Mouse (Mus musculus): ENCODE data around the gene Myh9. TPM values are rescaled to one million over a fixed set of nuclear protein-coding genes. Genes with fewer than 3 reads are reported as not detected.

Gene Myh9
- polyA plus RNA-seq, 1 experiment from 2014 or later, result 53.7 TPM

DNA sequence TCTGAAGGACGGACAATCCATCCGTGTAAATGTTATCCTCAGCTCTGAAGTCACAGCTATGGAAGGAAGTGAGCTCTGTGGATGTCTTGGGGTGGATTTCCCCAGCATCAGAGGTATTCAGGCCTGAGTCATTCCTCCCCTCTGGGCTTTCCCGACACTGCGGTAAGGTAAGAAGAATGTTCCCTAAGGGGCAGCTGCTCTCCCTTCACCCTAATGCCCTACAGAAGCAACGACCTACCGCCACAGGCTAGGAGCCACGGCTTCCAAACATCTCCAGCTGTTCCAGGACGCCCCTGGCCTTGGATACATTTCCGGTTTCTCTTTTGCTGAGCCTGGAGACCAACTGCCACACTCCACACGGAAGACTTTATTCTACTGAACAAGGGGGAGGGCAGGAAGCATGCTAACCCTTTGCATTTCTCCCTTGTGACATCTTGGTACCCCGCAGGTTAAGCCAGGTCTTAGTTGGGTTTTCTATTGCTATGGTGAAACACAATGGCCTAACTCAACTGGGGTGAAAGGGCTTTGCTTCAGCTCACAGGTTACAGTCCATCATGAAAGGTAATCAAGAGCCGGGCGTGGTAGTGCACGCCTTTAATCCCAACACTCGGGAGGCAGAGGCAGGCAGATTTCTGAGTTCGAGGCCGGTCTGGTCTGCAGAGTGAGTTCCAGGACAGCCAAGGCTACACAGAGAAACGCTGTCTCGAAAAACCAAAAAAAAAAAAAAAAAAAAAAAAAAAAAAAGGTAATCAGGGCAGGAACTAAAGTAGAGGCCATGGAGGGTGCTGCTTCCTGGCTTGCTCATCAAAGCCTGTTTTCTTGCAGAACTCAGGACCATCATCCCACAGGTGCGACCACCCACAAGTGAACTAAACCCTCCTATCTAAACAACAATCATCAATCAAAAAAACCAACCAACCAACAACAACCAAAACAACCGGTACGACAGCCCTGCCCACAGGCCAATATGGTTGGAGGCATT is 21.3 kb upstream of the Myh9 start:
- Histone ChIP-seq H3K9ac (ENCODE audit: low read depth, low read length) (no peak overlapping the region), H3K4me1 (ENCODE audit: control insufficient read depth, insufficient read depth, low read length) (no peaks in the 10 kb centered on the region), H3K36me3 (ENCODE audit: control insufficient read depth, insufficient read depth, low read length) (no peaks in the 10 kb centered on the region), H3K4me3 (ENCODE audit: low read depth, low read length) (no peak overlapping the region), H3K4me2 (ENCODE audit: low read depth, low read length) (no peak overlapping the region), H3K27me3 (replicated peaks; ENCODE audit: control insufficient read depth, insufficient read depth, low read length) (no peaks in the 10 kb centered on the region), H3K9me3 (ENCODE audit: control insufficient read depth, low read length) (no peaks in the 10 kb centered on the region), H3K27ac (replicated peaks; ENCODE audit: low read depth, low read length) (no peak overlapping the region)
- WGBS, result 83% methylated on average over 22 of the region's 22 CpGs
- ATAC-seq (ENCODE audit: low read depth) (no peak), DNase-seq (ENCODE audit: low spot score) (no peak)

DNA sequence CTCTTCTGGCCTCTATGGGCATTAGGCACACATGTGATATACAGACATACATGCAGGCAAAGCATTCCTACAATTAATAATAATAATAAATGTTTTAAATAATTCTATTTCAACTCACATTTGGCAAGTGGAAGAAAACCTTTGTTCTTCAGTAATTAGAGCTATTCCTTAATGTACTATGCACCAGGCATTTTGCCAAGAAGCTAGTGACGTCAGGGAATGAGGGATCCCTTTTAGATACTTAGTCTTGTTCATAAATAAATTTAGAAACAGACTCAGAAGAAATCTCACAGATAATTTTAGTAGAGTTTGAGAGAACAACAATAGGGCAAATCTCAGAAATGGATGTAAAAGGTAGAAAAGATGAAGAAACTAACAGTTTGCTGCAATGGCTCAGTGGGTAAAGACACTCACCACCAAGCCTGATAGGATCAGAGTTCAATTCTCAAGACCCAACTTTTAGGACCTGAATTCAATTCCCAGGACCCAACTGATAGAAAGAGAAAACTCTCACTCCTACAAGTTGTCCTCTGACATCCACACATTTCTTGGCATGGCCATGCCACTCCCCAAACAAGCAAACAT is 18.2 kb upstream of the Myh9 start:
- no peaks in the 10 kb centered on the region for H3K9me3 ChIP-seq (ENCODE audit: control insufficient read depth, low read length)
- H3K36me3 ChIP-seq (ENCODE audit: control insufficient read depth, insufficient read depth, low read length), result no peaks in the 10 kb centered on the region
- no peaks in the 10 kb centered on the region for H3K27me3 ChIP-seq (replicated peaks; ENCODE audit: control insufficient read depth, insufficient read depth, low read length)
- WGBS, result 33% methylated on average over 1 of the region's 1 CpGs
- H3K27ac ChIP-seq (replicated peaks; ENCODE audit: low read depth, low read length), result no peak overlapping the region
- DNase-seq (ENCODE audit: low spot score) (no peak), ATAC-seq (ENCODE audit: low read depth) (no peak)
- H3K4me1 ChIP-seq (ENCODE audit: control insufficient read depth, insufficient read depth, low read length), result peaks cover 7% of the 10 kb centered on the region
- no peak overlapping the region for H3K9ac ChIP-seq (ENCODE audit: low read depth, low read length)
- H3K4me2 ChIP-seq (ENCODE audit: low read depth, low read length), result no peak overlapping the region
- H3K4me3 ChIP-seq (ENCODE audit: low read depth, low read length), result no peak overlapping the region

DNA sequence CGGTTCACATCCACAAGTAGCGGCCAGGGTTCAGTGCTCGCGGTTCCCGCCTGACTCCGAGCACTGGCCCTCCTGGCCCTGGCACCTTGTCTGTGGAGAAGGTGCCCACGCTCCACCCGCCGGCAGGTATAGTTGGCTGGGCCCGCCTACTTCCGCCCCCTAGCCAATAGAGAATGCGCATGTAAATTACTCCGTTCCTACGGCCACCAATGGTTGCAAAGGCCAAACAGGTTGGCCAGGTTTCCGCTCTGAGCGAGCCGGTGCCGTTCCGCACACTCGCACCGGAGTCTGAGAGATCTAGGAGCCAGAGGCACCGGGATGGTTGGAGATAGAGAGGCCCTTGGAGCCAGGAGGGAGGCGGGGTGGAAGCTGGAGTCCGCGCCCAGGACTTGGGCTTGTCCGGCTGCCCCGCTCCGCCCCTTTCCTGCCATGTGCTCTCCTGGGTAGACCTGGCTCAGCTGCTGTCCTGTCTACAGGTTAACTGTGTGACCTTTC is 15.7 kb upstream of the Myh9 start:
- Histone ChIP-seq H3K9me3 (ENCODE audit: control insufficient read depth, low read length) (no peaks in the 10 kb centered on the region), H3K27me3 (replicated peaks; ENCODE audit: control insufficient read depth, insufficient read depth, low read length) (no peaks in the 10 kb centered on the region), H3K9ac (ENCODE audit: low read depth, low read length) (peak overlapping the region; percentile 51), H3K27ac (replicated peaks; ENCODE audit: low read depth, low read length) (0 out of 2 replicates have a peak overlapping the region, but pooled peaks have one; percentile 11), H3K4me2 (ENCODE audit: low read depth, low read length) (peak overlapping the region; percentile 74), H3K4me3 (ENCODE audit: low read depth, low read length) (peak overlapping the region; percentile 40), H3K4me1 (ENCODE audit: control insufficient read depth, insufficient read depth, low read length) (peaks cover 7% of the 10 kb centered on the region), H3K36me3 (ENCODE audit: control insufficient read depth, insufficient read depth, low read length) (no peaks in the 10 kb centered on the region)
- WGBS, result 2% methylated on average over 25 of the region's 28 CpGs
- ATAC-seq (ENCODE audit: low read depth) (peak; percentile 93), DNase-seq (ENCODE audit: low spot score) (peak; percentile 90)

DNA sequence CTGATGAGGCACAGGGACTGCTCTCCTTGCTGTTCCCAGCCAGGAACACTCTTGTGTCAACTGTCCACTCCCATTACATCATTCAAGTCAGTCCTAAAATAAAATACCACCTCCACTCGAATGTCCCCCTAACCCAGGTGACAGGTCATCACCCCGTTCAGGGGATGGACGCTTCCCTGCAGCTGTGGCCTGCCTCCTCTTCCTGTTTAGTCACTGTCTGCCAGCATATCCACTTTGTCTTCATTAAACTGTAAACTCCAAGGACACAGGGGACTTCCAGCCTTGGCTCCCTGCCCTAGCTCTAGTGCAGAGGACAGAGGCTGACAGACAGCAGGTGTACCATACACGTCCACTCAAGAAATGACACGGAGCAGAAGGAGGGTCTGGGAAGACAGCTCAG is 14.6 kb upstream of the Myh9 start:
- Histone ChIP-seq H3K36me3 (ENCODE audit: control insufficient read depth, insufficient read depth, low read length) (no peaks in the 10 kb centered on the region), H3K4me2 (ENCODE audit: low read depth, low read length) (no peak overlapping the region), H3K4me3 (ENCODE audit: low read depth, low read length) (no peak overlapping the region), H3K27me3 (replicated peaks; ENCODE audit: control insufficient read depth, insufficient read depth, low read length) (no peaks in the 10 kb centered on the region), H3K4me1 (ENCODE audit: control insufficient read depth, insufficient read depth, low read length) (peaks cover 7% of the 10 kb centered on the region), H3K9me3 (ENCODE audit: control insufficient read depth, low read length) (no peaks in the 10 kb centered on the region), H3K9ac (ENCODE audit: low read depth, low read length) (no peak overlapping the region), H3K27ac (replicated peaks; ENCODE audit: low read depth, low read length) (no peak overlapping the region)
- 52% methylated on average over 5 of the region's 5 CpGs for WGBS
- no peak for ATAC-seq (ENCODE audit: low read depth)
- DNase-seq (ENCODE audit: low spot score), result no peak

DNA sequence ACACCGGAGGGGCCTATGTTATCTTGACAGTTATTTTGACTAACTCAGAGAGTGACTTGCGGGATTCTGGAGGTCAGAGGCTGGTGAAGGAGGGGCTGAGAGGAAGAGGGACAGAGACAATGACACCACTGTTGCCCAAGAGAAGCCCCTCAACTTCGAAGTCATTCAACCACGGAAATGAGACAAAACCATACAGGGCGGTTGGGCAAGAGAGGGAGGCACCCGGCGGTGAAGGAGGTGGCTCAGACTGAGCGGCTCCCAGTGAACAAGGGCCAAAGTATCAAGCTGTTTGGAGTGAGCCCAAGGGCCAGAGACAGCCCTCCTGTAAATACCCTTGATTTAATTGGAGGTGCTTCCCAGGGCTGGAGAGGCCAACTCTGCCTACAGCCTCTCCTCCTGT is 13.3 kb upstream of the Myh9 start:
- no peak for ATAC-seq (ENCODE audit: low read depth)
- peaks cover 7% of the 10 kb centered on the region for H3K4me1 ChIP-seq (ENCODE audit: control insufficient read depth, insufficient read depth, low read length)

DNA sequence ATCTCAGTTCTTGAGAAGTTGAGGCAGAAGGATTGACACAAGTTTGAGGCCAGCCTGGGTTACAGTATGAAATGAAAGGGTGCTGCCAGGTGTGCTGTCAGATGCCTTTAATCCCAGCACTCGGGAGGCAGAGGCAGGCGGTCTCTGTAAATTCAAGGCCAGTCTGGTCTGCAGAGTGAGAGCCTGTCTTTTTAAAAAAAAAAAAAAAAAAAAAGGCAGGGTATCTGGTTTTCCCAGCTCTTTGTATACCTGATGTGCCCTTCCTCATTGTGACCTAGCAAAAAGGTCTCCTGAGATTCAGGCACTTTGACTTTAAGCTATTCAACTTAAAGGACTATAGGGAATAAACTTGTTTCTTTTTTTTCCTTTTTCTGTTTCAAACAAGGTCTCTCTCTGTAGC is 10.0 kb upstream of the Myh9 start:
- no peaks in the 10 kb centered on the region for H3K9me3 ChIP-seq (ENCODE audit: control insufficient read depth, low read length)
- no peak for ATAC-seq (ENCODE audit: low read depth)
- H3K36me3 ChIP-seq (ENCODE audit: control insufficient read depth, insufficient read depth, low read length), result no peaks in the 10 kb centered on the region

More for the DNA sequence above, 13.3 kb upstream of the Myh9 start:
- Histone ChIP-seq H3K4me2 (ENCODE audit: low read depth, low read length) (no peak overlapping the region), H3K27ac (replicated peaks; ENCODE audit: low read depth, low read length) (no peak overlapping the region), H3K9ac (ENCODE audit: low read depth, low read length) (no peak overlapping the region), H3K4me3 (ENCODE audit: low read depth, low read length) (no peak overlapping the region), H3K36me3 (ENCODE audit: control insufficient read depth, insufficient read depth, low read length) (no peaks in the 10 kb centered on the region), H3K27me3 (replicated peaks; ENCODE audit: control insufficient read depth, insufficient read depth, low read length) (no peaks in the 10 kb centered on the region), H3K9me3 (ENCODE audit: control insufficient read depth, low read length) (no peaks in the 10 kb centered on the region)
- no peak for DNase-seq (ENCODE audit: low spot score)
- 29% methylated on average over 8 of the region's 8 CpGs for WGBS

DNA sequence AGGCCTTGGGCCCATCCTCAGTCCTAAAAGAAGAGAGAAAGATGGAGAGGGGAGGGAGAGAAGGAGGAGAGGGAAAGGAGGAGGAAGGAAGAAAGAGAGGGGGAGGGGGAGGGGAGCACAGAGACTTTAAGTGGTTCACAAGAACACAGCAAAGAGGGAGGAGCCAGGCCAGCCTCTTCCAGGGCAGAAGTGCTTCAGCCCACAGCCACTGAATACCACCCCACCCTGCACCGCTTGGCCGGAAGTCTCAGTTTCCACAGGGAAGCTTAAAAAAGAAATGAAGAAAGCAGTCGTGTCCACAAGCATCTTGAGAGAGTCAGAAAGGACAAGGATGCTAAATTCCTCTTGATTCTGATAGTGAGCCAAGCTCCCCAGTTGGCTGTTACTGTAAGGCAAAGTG is 9.2 kb upstream of the Myh9 start:
- Histone ChIP-seq H3K9me3 (ENCODE audit: control insufficient read depth, low read length) (no peaks in the 10 kb centered on the region), H3K27ac (replicated peaks; ENCODE audit: low read depth, low read length) (no peak overlapping the region), H3K9ac (ENCODE audit: low read depth, low read length) (no peak overlapping the region), H3K27me3 (replicated peaks; ENCODE audit: control insufficient read depth, insufficient read depth, low read length) (no peaks in the 10 kb centered on the region), H3K36me3 (ENCODE audit: control insufficient read depth, insufficient read depth, low read length) (no peaks in the 10 kb centered on the region), H3K4me2 (ENCODE audit: low read depth, low read length) (no peak overlapping the region), H3K4me3 (ENCODE audit: low read depth, low read length) (no peak overlapping the region), H3K4me1 (ENCODE audit: control insufficient read depth, insufficient read depth, low read length) (no peaks in the 10 kb centered on the region)
- DNase-seq (ENCODE audit: low spot score) (no peak), ATAC-seq (ENCODE audit: low read depth) (no peak)
- 34% methylated on average over 3 of the region's 3 CpGs for WGBS

More for the DNA sequence above, 10.0 kb upstream of the Myh9 start:
- H3K4me2 ChIP-seq (ENCODE audit: low read depth, low read length), result no peak overlapping the region
- H3K27me3 ChIP-seq (replicated peaks; ENCODE audit: control insufficient read depth, insufficient read depth, low read length), result no peaks in the 10 kb centered on the region
- no peak overlapping the region for H3K27ac ChIP-seq (replicated peaks; ENCODE audit: low read depth, low read length)
- DNase-seq (ENCODE audit: low spot score), result no peak
- 89% methylated on average over 2 of the region's 2 CpGs for WGBS
- no peaks in the 10 kb centered on the region for H3K4me1 ChIP-seq (ENCODE audit: control insufficient read depth, insufficient read depth, low read length)
- no peak overlapping the region for H3K4me3 ChIP-seq (ENCODE audit: low read depth, low read length)
- no peak overlapping the region for H3K9ac ChIP-seq (ENCODE audit: low read depth, low read length)

DNA sequence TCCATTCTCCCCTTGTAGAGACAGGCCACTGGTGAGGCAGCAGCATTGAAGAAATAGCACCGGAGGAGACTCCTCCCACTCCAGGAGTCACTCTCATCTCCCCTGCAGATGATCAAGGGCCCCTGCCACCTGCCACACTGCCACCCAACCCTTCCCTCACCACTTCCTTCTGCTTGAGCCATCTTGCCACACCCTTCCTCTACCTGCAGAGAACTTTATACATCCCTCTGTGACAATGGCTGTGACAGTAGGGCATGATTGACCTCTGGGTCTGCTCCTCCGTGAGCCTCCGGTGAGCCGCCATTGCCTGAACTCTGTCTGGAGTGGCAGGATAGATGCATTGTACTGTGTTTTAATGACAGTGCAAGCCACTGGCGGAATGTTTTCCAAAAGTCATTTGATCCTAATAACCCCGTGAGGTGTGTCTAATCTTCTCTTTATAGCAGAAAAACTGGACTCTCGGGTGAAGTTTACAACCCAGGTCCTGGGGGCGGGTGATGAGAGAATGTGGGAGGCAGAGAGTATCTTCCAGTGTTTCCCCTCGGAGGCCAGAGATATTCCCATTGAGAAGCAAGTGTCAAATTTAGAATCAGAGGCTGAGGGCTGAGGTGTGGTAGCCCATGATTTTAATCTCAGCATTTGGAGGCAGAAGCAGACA is 7.7 kb upstream of the Myh9 start:
- Histone ChIP-seq H3K36me3 (ENCODE audit: control insufficient read depth, insufficient read depth, low read length) (no peaks in the 10 kb centered on the region), H3K9ac (ENCODE audit: low read depth, low read length) (no peak overlapping the region), H3K27ac (replicated peaks; ENCODE audit: low read depth, low read length) (no peak overlapping the region), H3K4me1 (ENCODE audit: control insufficient read depth, insufficient read depth, low read length) (no peaks in the 10 kb centered on the region), H3K4me2 (ENCODE audit: low read depth, low read length) (no peak overlapping the region), H3K27me3 (replicated peaks; ENCODE audit: control insufficient read depth, insufficient read depth, low read length) (no peaks in the 10 kb centered on the region), H3K9me3 (ENCODE audit: control insufficient read depth, low read length) (no peaks in the 10 kb centered on the region), H3K4me3 (ENCODE audit: low read depth, low read length) (no peak overlapping the region)
- WGBS, result 70% methylated on average over 9 of the region's 9 CpGs
- ATAC-seq (ENCODE audit: low read depth) (no peak), DNase-seq (ENCODE audit: low spot score) (no peak)

Measured in embryonic facial prominence, embryonic 14.5 days (tissue).